Mouse (Mus musculus): ENCODE measurements around the gene Art2b.
"Not testable (repeated sequence)": the region's sequence is repeated elsewhere in the genome, so short reads cannot be mapped to it uniquely, and the experiment has no call there.

The Art2b gene

DNA sequence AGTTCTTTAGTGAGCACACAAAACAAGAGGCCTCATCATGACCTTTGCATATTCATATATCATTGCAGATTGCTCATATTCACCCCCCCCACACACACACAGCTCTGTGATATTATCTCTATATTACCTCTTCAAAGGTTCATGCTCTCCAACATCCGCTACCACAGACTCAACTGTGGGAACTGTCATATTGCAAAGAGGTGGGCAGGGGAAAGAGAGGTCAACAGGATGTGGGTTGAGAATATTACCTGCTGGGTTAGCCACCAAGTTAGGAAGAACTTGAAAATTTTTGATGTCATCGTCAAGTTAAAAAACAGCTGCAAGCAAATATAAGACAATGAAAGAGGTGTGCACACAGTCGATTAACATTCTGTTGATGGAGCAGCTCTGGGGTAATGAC lies 4.5 kb downstream of the Art2b start:
- in situ Hi-C loops (cut with MboI; ENCODE audit: low pct_unique_long_range_greater_than_20kb in 1 of 2, low sequenced_read_pairs in 2 of 2, unreplicated experiment in 1 of 2), result not testable (repeated sequence)

- in situ Hi-C loops (cut with MboI; ENCODE audit: low pct_unique_long_range_greater_than_20kb in 1 of 2, low sequenced_read_pairs in 2 of 2, unreplicated experiment in 1 of 2), result no loop called here
These were observed 11.0 kb downstream of the Art2b start for GRCm38 (mm10) chr7:101574413-101574812.

GRCm38 (mm10) chr7:101573636-101574035 lies 11.8 kb downstream of the Art2b start:
- in situ Hi-C loops (cut with MboI; ENCODE audit: low pct_unique_long_range_greater_than_20kb in 1 of 2, low sequenced_read_pairs in 2 of 2, unreplicated experiment in 1 of 2), result not testable (repeated sequence)

DNA sequence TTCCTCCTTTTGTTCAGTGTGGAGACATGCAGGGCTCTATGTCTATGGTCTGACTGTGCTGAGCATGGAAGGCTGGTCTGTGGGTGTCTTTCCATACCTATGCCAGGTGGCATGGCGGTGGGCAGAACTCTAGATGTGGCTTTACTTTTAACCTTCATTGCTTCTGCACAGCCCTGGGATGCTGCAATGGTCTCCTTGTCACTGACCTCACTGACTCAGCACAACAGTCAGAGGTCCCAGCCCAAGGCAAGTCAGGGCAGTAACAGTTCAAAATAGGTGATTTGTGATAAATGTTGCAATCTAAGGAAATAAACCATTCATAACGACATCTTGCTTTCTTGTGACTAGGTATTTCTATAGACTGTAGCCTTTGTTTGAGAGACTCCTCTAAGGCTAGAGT lies 21.3 kb downstream of the Art2b start:
- in situ Hi-C loops (cut with MboI; ENCODE audit: low pct_unique_long_range_greater_than_20kb in 1 of 2, low sequenced_read_pairs in 2 of 2, unreplicated experiment in 1 of 2), result no loop called here

GRCm38 (mm10) chr7:101559393-101559792 lies 26.0 kb downstream of the Art2b start:
- in situ Hi-C loops (cut with MboI; ENCODE audit: low pct_unique_long_range_greater_than_20kb in 1 of 2, low sequenced_read_pairs in 2 of 2, unreplicated experiment in 1 of 2), result not testable (repeated sequence)

GRCm38 (mm10) chr7:101557391-101557790 lies 28.0 kb downstream of the Art2b start:
- in situ Hi-C loops (cut with MboI; ENCODE audit: low pct_unique_long_range_greater_than_20kb in 1 of 2, low sequenced_read_pairs in 2 of 2, unreplicated experiment in 1 of 2), result no loop called here

DNA sequence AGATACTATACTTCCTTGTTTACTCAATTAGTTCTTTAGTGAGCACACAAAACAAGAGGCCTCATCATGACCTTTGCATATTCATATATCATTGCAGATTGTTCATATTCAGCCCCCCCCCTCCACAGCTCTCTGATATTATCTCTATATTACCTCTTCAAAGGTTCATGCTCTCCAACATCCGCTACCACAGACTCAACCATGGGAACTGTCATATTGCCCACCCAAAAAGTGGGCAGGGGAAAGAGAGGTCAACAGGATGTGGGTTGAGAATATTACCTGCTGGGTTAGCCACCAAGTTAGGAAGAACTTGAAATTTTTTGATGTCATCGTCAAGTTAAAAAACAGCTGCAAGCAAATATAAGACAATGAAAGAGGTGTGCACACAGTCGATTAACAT lies 29.9 kb downstream of the Art2b start:
- in situ Hi-C loops (cut with MboI; ENCODE audit: low pct_unique_long_range_greater_than_20kb in 1 of 2, low sequenced_read_pairs in 2 of 2, unreplicated experiment in 1 of 2), result not testable (repeated sequence)

DNA sequence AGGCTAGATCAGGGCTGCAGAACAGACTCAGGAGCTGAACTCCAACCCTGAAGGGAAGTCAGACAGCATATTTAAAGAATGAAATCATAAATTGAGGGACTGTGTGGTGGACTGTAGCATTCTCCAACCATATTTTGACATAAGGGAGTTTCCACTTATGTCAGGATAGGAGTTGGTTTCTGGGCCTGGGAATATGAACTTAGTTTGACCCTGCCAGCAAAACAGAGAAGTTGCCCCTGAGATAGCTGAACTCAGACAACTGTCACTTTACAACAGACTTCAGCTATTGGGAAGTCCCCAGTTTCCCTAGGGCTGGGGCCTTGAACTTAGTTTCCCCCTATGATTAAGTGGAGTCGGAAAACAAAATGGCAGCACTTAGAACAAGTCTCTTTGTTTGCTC lies 33.9 kb downstream of the Art2b start:
- in situ Hi-C loops (cut with MboI; ENCODE audit: low pct_unique_long_range_greater_than_20kb in 1 of 2, low sequenced_read_pairs in 2 of 2, unreplicated experiment in 1 of 2), result no loop called here

DNA sequence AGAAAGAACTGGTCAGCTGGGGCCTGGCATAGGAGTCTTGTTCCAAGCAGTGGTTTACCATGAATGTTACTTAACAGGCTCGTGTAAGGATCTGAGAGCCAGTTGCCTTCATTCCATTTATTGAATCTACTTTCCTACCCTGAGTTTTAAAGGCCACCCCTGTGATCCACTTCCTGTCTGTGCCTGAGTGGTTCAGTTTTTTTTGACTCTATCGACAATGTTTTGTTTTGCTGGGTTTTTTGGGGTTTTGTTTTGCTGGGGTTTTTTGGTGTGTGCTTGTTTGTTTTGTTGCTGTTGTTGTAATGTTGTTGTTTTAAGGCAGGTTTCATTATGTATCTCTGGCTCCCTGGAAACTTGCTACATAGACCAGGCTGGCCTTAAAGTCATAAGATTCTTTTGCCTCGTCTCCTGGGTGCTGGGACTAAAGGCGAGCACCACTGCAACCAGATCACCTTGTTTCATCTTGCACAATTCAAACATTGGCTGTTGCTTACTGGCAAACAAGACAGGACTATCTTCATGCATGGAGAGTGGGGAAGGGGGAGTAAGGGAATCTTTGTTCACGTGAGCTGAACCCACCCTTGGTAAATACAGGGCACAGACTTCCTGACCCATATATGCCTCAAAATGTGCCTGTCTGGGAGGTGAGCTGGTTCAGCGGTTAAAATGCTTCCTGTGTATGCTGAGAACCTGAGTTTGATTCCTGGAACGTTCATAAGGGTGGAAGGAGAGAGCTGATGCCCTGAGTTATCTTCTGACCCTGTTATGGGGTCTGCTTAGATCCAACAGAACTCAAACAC lies 34.5 kb downstream of the Art2b start:
- in situ Hi-C loops (cut with MboI; ENCODE audit: low pct_unique_long_range_greater_than_20kb in 1 of 2, low sequenced_read_pairs in 2 of 2, unreplicated experiment in 1 of 2), result no loop called here

DNA sequence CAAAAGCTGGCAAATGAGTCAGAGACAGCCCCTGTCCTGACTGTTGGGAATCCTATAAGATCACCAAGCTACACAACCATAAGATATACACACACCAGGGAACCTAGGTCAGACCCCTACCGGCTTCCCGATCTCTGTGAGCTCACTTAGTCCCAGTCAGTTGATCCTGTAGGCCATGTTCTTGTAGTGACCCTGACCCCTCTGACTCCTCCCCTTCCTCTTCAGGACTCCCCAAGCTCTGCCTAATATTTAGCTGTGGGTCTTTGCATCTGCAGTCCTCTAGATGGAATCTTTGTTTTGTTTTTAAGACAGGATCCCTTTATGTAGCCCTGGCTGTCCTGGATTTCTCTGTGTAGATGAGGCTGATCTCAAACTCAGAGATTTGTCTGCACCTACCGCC lies 36.1 kb downstream of the Art2b start:
- in situ Hi-C loops (cut with MboI; ENCODE audit: low pct_unique_long_range_greater_than_20kb in 1 of 2, low sequenced_read_pairs in 2 of 2, unreplicated experiment in 1 of 2), result no loop called here

GRCm38 (mm10) chr7:101547651-101548050 lies 37.7 kb downstream of the Art2b start:
- in situ Hi-C loops (cut with MboI; ENCODE audit: low pct_unique_long_range_greater_than_20kb in 1 of 2, low sequenced_read_pairs in 2 of 2, unreplicated experiment in 1 of 2), result no loop called here

DNA sequence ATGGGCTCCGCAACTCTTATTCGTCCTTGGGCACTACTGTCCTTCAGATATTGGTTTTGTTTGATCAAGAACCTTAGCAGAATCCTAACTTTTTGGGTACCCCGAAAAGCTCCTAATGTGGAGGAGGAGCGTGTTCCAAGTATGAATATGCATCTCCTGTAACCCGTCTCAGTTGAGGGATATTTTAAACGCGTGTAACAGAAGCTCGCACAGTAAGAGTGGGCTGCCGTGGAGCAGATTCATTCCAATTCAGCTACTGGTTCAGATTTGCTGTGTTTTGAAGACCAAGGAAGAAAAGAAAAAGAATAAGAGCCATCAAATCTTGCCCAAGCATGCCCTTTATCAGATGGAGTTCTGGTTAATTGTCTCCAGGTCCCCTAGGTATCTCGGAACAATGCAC lies 43.7 kb downstream of the Art2b start:
- in situ Hi-C loops (cut with MboI; ENCODE audit: low pct_unique_long_range_greater_than_20kb in 1 of 2, low sequenced_read_pairs in 2 of 2, unreplicated experiment in 1 of 2), result no loop called here

GRCm38 (mm10) chr7:101541132-101541531 lies 44.3 kb downstream of the Art2b start:
- in situ Hi-C loops (cut with MboI; ENCODE audit: low pct_unique_long_range_greater_than_20kb in 1 of 2, low sequenced_read_pairs in 2 of 2, unreplicated experiment in 1 of 2), result no loop called here

DNA sequence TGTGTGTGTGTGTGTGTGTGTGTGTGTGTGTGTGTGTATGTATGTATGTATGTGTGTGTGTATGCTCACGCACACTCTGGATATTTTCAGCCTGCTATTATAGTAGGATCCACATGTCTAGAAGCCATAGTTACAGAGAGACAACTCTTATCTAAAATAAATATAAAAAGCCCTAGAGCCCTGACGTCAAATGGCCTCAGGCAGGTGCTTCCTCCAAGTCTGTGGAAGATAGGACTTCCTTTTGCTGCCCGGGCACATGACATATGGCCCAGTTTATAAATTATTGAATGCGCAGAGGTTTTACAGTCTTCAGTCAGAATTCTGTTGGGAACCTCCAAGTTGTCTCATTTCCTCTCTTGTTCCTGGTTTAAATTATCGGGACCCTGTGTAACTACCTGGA lies 44.7 kb downstream of the Art2b start:
- in situ Hi-C loops (cut with MboI; ENCODE audit: low pct_unique_long_range_greater_than_20kb in 1 of 2, low sequenced_read_pairs in 2 of 2, unreplicated experiment in 1 of 2), result no loop called here

DNA sequence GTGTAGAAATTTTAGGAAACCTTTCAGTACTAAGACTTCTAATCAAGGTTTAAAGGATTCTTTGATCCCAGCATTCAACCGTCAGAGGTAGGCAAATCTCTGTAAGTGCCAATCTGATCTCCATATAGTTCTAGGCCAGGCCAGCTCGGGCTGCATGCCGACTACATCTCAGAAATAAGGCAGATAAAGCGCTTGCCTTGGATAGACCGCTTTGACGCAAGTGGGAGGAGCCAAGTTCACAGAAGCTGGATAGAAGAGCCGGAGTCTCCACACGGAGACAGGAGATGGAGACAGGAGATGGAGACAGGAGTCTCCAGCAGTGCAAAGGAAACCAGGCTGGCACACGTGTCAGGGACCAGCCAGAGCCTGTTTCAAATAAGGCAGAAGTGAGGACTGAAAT lies 45.6 kb downstream of the Art2b start:
- in situ Hi-C loops (cut with MboI; ENCODE audit: low pct_unique_long_range_greater_than_20kb in 1 of 2, low sequenced_read_pairs in 2 of 2, unreplicated experiment in 1 of 2), result no loop called here

DNA sequence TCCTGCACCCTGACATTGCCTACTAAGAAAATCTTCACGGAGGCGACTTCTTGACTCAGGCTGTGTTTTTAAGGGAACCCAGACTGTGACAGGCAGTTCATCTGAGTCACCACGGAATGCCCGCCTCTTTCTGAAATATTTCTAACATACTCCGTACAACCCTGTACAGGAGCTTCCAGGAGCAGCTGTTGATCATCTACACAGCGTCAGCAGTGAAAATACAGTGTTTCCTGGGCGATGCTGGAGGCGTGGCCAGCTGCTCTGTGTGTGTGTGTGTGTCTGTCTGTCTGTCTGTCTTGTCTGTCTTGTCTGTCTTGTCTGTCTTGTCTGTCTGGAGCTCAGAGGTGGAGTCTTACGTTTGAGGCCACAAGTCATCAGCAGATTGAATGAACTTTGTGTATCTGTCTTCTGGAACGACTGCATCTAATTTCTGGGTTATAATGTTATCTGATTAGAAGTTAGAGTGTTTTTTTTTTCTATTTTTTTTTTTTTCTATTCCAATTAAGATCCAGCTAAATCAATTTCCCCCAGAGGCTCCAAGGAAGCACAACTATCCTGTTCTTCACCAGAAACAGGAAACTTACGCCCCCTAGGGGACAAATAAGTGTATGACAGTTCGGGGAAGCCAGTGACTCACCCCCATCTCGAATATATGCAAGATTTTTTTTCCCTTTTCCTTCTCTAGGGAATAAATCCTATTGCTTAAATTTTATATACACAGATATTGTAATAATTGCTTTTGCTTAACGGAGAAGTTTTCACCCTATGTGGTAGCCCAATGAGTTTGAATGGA lies 47.1 kb downstream of the Art2b start:
- in situ Hi-C loops (cut with MboI; ENCODE audit: low pct_unique_long_range_greater_than_20kb in 1 of 2, low sequenced_read_pairs in 2 of 2, unreplicated experiment in 1 of 2), result no loop called here

DNA sequence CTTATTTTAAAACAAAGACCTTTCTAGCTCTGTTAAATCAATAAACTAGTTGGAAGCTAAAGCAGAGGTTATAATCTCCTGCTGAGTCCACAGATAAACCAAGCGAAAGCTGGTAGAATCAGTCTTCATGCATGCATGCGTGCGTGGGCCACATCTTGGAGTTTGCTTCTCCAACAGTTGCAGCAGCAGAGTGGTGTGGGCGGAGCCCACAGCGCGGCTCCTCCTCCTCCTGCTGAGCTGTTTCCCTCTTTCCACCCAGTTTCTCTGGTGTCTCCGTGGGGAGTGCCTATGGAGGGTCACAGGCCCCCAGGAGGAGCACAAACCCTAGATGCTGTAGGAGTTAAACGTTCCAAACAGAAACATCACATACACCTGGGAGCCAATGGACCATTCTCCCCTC lies 47.9 kb downstream of the Art2b start:
- in situ Hi-C loops (cut with MboI; ENCODE audit: low pct_unique_long_range_greater_than_20kb in 1 of 2, low sequenced_read_pairs in 2 of 2, unreplicated experiment in 1 of 2), result no loop called here

DNA sequence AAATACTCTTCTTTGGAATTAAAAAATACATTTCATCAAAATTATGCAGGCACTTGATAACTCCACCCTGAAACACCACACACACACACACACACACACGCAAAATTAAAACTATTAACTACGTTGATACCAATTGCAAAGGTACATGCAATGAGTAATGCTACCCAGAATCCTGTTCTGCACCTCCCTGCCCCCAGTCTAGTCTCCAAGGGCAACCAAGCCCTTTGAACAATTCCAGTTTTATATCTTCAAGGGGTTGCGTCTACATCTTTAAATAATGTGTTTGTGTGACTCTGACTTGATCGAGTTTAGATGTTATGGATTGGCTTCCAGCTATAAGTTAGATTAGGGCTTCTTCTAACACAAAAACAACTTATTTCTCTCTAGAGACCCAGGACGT lies 49.9 kb downstream of the Art2b start:
- in situ Hi-C loops (cut with MboI; ENCODE audit: low pct_unique_long_range_greater_than_20kb in 1 of 2, low sequenced_read_pairs in 2 of 2, unreplicated experiment in 1 of 2), result no loop called here

DNA sequence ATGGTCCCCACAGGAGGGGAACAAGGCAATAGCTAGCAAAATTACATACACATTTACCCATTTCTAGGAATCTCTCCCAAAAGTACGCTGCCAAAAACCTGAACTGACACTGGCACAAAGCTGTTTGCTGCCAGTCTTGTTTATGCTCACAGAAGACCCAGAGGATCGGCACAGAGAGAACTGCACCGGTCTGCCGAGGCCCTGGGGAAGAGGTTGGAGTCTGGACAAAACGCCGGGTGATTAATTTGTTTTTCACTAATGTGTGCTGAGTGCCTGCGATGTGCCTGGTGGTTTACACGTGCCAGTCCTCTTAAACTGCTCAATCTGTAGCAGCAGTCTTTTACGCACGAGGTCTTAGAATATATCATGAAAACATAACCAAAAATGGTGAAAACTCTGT lies 50.3 kb downstream of the Art2b start:
- in situ Hi-C loops (cut with MboI; ENCODE audit: low pct_unique_long_range_greater_than_20kb in 1 of 2, low sequenced_read_pairs in 2 of 2, unreplicated experiment in 1 of 2), result no loop called here

- in situ Hi-C loops (cut with MboI; ENCODE audit: low pct_unique_long_range_greater_than_20kb in 1 of 2, low sequenced_read_pairs in 2 of 2, unreplicated experiment in 1 of 2), result no loop called here
These were observed 51.0 kb downstream of the Art2b start for GRCm38 (mm10) chr7:101534428-101534827.

Measured in mouse embryonic stem cell (cell line).